Mouse (Mus musculus) embryonic facial prominence, embryonic 10.5 days (tissue): ENCODE data around the gene Mn1. TPM values are rescaled to one million over a fixed set of nuclear protein-coding genes. Genes with fewer than 3 reads are reported as not detected.
A peak's percentile ranks its signal among the peaks of the same experiment; 100 is the strongest.

Experiments
- DNase-seq: peaks from one replicate; pipeline ENCODE4 v3.0.0-alpha.2; 2017; ENCODE audit warnings: low spot score
- H3K27ac ChIP-seq: fragments of 300-500 bp; sonication (generic); replicated peaks from 2 replicates; pipeline ENCODE4 v1.5.1; 2016; ENCODE audit warnings: mild to moderate bottlenecking
- H3K27me3 ChIP-seq: fragments of 300-500 bp; sonication (generic); replicated peaks from 2 replicates; pipeline ENCODE4 v1.6.1; 2016; ENCODE audit warnings: low read depth, mild to moderate bottlenecking; ENCODE audit not compliant: poor library complexity, severe bottlenecking
- H3K36me3 ChIP-seq: fragments of 300-500 bp; sonication (generic); replicated peaks from 2 replicates; pipeline ENCODE4 v1.6.1; 2016; ENCODE audit warnings: mild to moderate bottlenecking, moderate library complexity
- H3K4me1 ChIP-seq: fragments of 300-500 bp; sonication (generic); 2 replicates; pipeline ENCODE4 v1.6.1; 2016
- H3K4me3 ChIP-seq: fragments of 300-500 bp; sonication (generic); 2 replicates; pipeline ENCODE4 v1.5.1; 2016; ENCODE audit warnings: mild to moderate bottlenecking, moderate library complexity
- H3K9me3 ChIP-seq: fragments of 300-500 bp; sonication (generic); 2 replicates; pipeline ENCODE4 v1.6.1; 2016; ENCODE audit warnings: mild to moderate bottlenecking
- WGBS: fragments of 180-500 bp; shearing (Covaris S2); methylation state at CpG from one replicate; pipeline ENCODE4 v1.1.7; 2016; 5-methylcytosine and 5-hydroxymethylcytosine counted together
- polyA plus RNA-seq: library from polyadenylated mRNA; unstranded; fragments of >200 nt; fragmentation: Nextera tagmentation; extraction: Ambion mirVana; gene quantifications from 2 replicates; pipeline ENCODE4 v1.2.1, GENCODE M21; 2016

Mn1 gene
- polyA plus RNA-seq, 1 experiment from 2014 or later: 49.5 TPM

GRCm38 (mm10) chr5:111394198-111395053 lies 22.7 kb upstream of the Mn1 start:
- Histone ChIP-seq H3K27ac (peak overlapping the region; percentile 88), H3K27me3 (peaks cover 17% of the 10 kb centered on the region), H3K36me3 (peaks cover 9% of the 10 kb centered on the region), H3K4me1 (peaks cover 71% of the 10 kb centered on the region), H3K4me3 (peak overlapping the region; percentile 48), H3K9me3 (no peaks in the 10 kb centered on the region)
- DNase-seq: no peak
- 15% methylated on average over 15 of the region's 15 CpGs for WGBS

GRCm38 (mm10) chr5:111395771-111396170 lies 21.4 kb upstream of the Mn1 start:
- WGBS: 33% methylated on average over 10 of the region's 10 CpGs
- Histone ChIP-seq H3K9me3 (no peaks in the 10 kb centered on the region), H3K4me1 (peaks cover 84% of the 10 kb centered on the region), H3K36me3 (no peaks in the 10 kb centered on the region), H3K27me3 (peaks cover 26% of the 10 kb centered on the region), H3K27ac (peak overlapping the region; percentile 76), H3K4me3 (peak overlapping the region; percentile 16; the same call in 1 of the 2 replicates)
- peak; percentile 65 for DNase-seq

GRCm38 (mm10) chr5:111396199-111396598 lies 21.0 kb upstream of the Mn1 start:
- Histone ChIP-seq H3K27ac (peak overlapping the region; percentile 76), H3K4me3 (peak overlapping the region; percentile 16; the same call in 1 of the 2 replicates), H3K36me3 (no peaks in the 10 kb centered on the region), H3K27me3 (peaks cover 26% of the 10 kb centered on the region), H3K4me1 (peaks cover 88% of the 10 kb centered on the region), H3K9me3 (no peaks in the 10 kb centered on the region)
- no peak for DNase-seq
- WGBS: 73% methylated on average over 4 of the region's 4 CpGs

GRCm38 (mm10) chr5:111398471-111398870 lies 18.7 kb upstream of the Mn1 start:
- Histone ChIP-seq H3K27ac (peak overlapping the region; percentile 14), H3K9me3 (no peaks in the 10 kb centered on the region), H3K4me3 (no peak overlapping the region), H3K4me1 (peaks cover 87% of the 10 kb centered on the region), H3K36me3 (no peaks in the 10 kb centered on the region), H3K27me3 (peaks cover 26% of the 10 kb centered on the region)
- 27% methylated on average over 4 of the region's 4 CpGs for WGBS
- no peak for DNase-seq

- Histone ChIP-seq H3K27me3 (peaks cover 26% of the 10 kb centered on the region), H3K4me3 (no peak overlapping the region), H3K36me3 (no peaks in the 10 kb centered on the region), H3K4me1 (peaks cover 79% of the 10 kb centered on the region), H3K27ac (peak overlapping the region; percentile 2; the same call in 1 of the 2 replicates), H3K9me3 (no peaks in the 10 kb centered on the region)
- WGBS: 82% methylated on average over 4 of the region's 4 CpGs
- DNase-seq: no peak
Observed at GRCm38 (mm10) chr5:111399271-111399670, 17.9 kb upstream of the Mn1 start.

- Histone ChIP-seq H3K9me3 (no peaks in the 10 kb centered on the region), H3K27me3 (peaks cover 25% of the 10 kb centered on the region), H3K36me3 (no peaks in the 10 kb centered on the region), H3K4me1 (peaks cover 51% of the 10 kb centered on the region), H3K27ac (0 out of 2 replicates have a peak overlapping the region, but pooled peaks have one; percentile 2), H3K4me3 (no peak overlapping the region)
- no peak for DNase-seq
- 85% methylated on average over 19 of the region's 19 CpGs for WGBS
Observed at GRCm38 (mm10) chr5:111401879-111402650, 15.1 kb upstream of the Mn1 start.

GRCm38 (mm10) chr5:111402651-111402996 lies 14.5 kb upstream of the Mn1 start:
- Histone ChIP-seq H3K36me3 (no peaks in the 10 kb centered on the region), H3K27ac (no peak overlapping the region), H3K27me3 (peaks cover 21% of the 10 kb centered on the region), H3K4me3 (no peak overlapping the region), H3K4me1 (peaks cover 49% of the 10 kb centered on the region), H3K9me3 (no peaks in the 10 kb centered on the region)
- 88% methylated on average over 6 of the region's 6 CpGs for WGBS
- no peak for DNase-seq

- H3K27ac ChIP-seq: no peak overlapping the region; the same call in 1 of the 2 replicates
- H3K36me3 ChIP-seq: no peaks in the 10 kb centered on the region
- 84% methylated on average over 6 of the region's 6 CpGs for WGBS
- H3K9me3 ChIP-seq: no peaks in the 10 kb centered on the region
- H3K4me3 ChIP-seq: no peak overlapping the region
- peaks cover 28% of the 10 kb centered on the region for H3K27me3 ChIP-seq
- peaks cover 50% of the 10 kb centered on the region for H3K4me1 ChIP-seq
- no peak for DNase-seq
Observed at GRCm38 (mm10) chr5:111404721-111405120, 12.4 kb upstream of the Mn1 start.

GRCm38 (mm10) chr5:111408470-111409105 lies 8.6 kb upstream of the Mn1 start:
- Histone ChIP-seq H3K36me3 (no peaks in the 10 kb centered on the region), H3K4me3 (peak overlapping the region; percentile 29; the same call in 1 of the 2 replicates), H3K27me3 (peaks cover 43% of the 10 kb centered on the region), H3K4me1 (peaks cover 34% of the 10 kb centered on the region), H3K27ac (peak overlapping the region; percentile 79), H3K9me3 (no peaks in the 10 kb centered on the region)
- peak; percentile 67 for DNase-seq
- WGBS: 15% methylated on average over 14 of the region's 14 CpGs

GRCm38 (mm10) chr5:111409412-111410044 lies 7.6 kb upstream of the Mn1 start:
- 0 out of 2 replicates have a peak overlapping the region, but pooled peaks have one; percentile 8 for H3K27ac ChIP-seq
- peak; percentile 58 for DNase-seq
- no peaks in the 10 kb centered on the region for H3K36me3 ChIP-seq
- H3K27me3 ChIP-seq: peaks cover 50% of the 10 kb centered on the region
- 33% methylated on average over 1 of the region's 1 CpGs for WGBS
- H3K9me3 ChIP-seq: no peaks in the 10 kb centered on the region
- peaks cover 43% of the 10 kb centered on the region for H3K4me1 ChIP-seq
- H3K4me3 ChIP-seq: no peak overlapping the region

GRCm38 (mm10) chr5:111410665-111411064 lies 6.5 kb upstream of the Mn1 start:
- no peak for DNase-seq
- Histone ChIP-seq H3K4me1 (peaks cover 55% of the 10 kb centered on the region), H3K36me3 (no peaks in the 10 kb centered on the region), H3K27me3 (peaks cover 50% of the 10 kb centered on the region), H3K27ac (no peak overlapping the region), H3K4me3 (no peak overlapping the region), H3K9me3 (no peaks in the 10 kb centered on the region)
- WGBS: 78% methylated on average over 3 of the region's 3 CpGs

- Histone ChIP-seq H3K27me3 (peaks cover 44% of the 10 kb centered on the region), H3K36me3 (peaks cover 11% of the 10 kb centered on the region), H3K27ac (peak overlapping the region; percentile 99), H3K4me1 (peaks cover 59% of the 10 kb centered on the region), H3K4me3 (peak overlapping the region; percentile 99), H3K9me3 (no peaks in the 10 kb centered on the region)
- 0% methylated on average over 5 of the region's 5 CpGs for WGBS
- DNase-seq: peak; percentile 82
Observed at GRCm38 (mm10) chr5:111414192-111414591, 3.0 kb upstream of the Mn1 start.
